Mouse (Mus musculus) MEL (cell line): ENCODE data around the gene Negr1. TPM values are rescaled to one million over a fixed set of nuclear protein-coding genes. Genes with fewer than 3 reads are reported as not detected.

Experiments used
- DNase-seq: peaks from one replicate; pipeline ENCODE4 v3.0.0; 2011; ENCODE audit warnings: low read depth, low spot score
- H3K27ac ChIP-seq: 2 replicates; pipeline ENCODE4 v1.5.1; 2012; ENCODE audit warnings: low read depth, mild to moderate bottlenecking, control low read depth, low read length, moderate library complexity; ENCODE audit not compliant: control insufficient read depth
- H3K27me3 ChIP-seq, 2 experiments: fragments of 150-350 bp in 1 of 2; sonication (generic) in 1 of 2; 2 replicates each; pipeline ENCODE4 v1.6.1; 2012; ENCODE audit warnings: low read length in 2 of 2, mild to moderate bottlenecking in 2 of 2, improper control_type of control experiment in 1 of 2, moderate library complexity in 1 of 2; ENCODE audit not compliant: insufficient read depth in 2 of 2, control insufficient read depth in 1 of 2
- H3K36me3 ChIP-seq, 2 experiments: 2 replicates each; pipeline ENCODE4 v1.6.1; 2012 to 2014; ENCODE audit warnings: low read length in 2 of 2, improper control_type of control experiment in 1 of 2, inconsistent platforms in 1 of 2, mild to moderate bottlenecking in 1 of 2; ENCODE audit not compliant: insufficient read depth in 2 of 2, control insufficient read depth in 1 of 2
- H3K4me1 ChIP-seq, 2 experiments: fragments of 150-350 bp in 1 of 2; sonication (generic) in 1 of 2; 2 replicates each; pipeline ENCODE4 v1.6.1; 2012; ENCODE audit warnings: low read length in 2 of 2, improper control_type of control experiment in 1 of 2, mild to moderate bottlenecking in 1 of 2; ENCODE audit not compliant: insufficient read depth in 2 of 2, control insufficient read depth in 1 of 2
- H3K4me3 ChIP-seq, 2 experiments: fragments of 150-350 bp in 1 of 2; sonication (generic) in 1 of 2; 2 replicates each; pipeline ENCODE4 v1.5.1; 2012; ENCODE audit warnings: low read depth in 2 of 2, low read length in 2 of 2, mild to moderate bottlenecking in 2 of 2, moderate library complexity in 2 of 2, control low read depth in 1 of 2, improper control_type of control experiment in 1 of 2; ENCODE audit not compliant: control insufficient read depth in 1 of 2, insufficient read depth in 1 of 2
- H3K79me2 ChIP-seq: 2 replicates; pipeline ENCODE4 v1.6.1; 2012; ENCODE audit warnings: mild to moderate bottlenecking, low read length, moderate library complexity; ENCODE audit not compliant: control insufficient read depth, poor library complexity, insufficient read depth
- H3K9ac ChIP-seq: 2 replicates; pipeline ENCODE4 v1.6.1; 2012; ENCODE audit warnings: low read depth, mild to moderate bottlenecking, control low read depth, low read length, moderate library complexity; ENCODE audit not compliant: control insufficient read depth, poor library complexity, severe bottlenecking
- H3K9me3 ChIP-seq: fragments of 150-350 bp; sonication (generic); replicated peaks from 2 replicates; pipeline ENCODE4 v1.6.1; 2012; ENCODE audit warnings: mild to moderate bottlenecking, low read length, improper control_type of control experiment, moderate library complexity; ENCODE audit not compliant: insufficient read depth
- CHD2 ChIP-seq: IDR thresholded peaks from 2 replicates; pipeline ENCODE4 v1.6.1; 2011; ENCODE audit warnings: low read length, improper control_type of control experiment
- CTCF ChIP-seq, 3 experiments: IDR thresholded peaks in 2 of 3; conservative IDR thresholded peaks in 1 of 3; 2 replicates each; pipeline ENCODE4 v1.5.1; 2011 to 2012; ENCODE audit warnings: low read length in 3 of 3, low read depth in 2 of 3, mild to moderate bottlenecking in 2 of 3, improper control_type of control experiment in 1 of 3, inconsistent platforms in 1 of 3, mixed read lengths in 1 of 3, moderate library complexity in 1 of 3; ENCODE audit not compliant: control insufficient read depth in 1 of 3, insufficient read depth in 1 of 3, poor library complexity in 1 of 3, severe bottlenecking in 1 of 3
- E2F4 ChIP-seq: IDR thresholded peaks from 2 replicates; pipeline ENCODE4 v1.6.1; 2011; ENCODE audit warnings: low read depth, low read length, improper control_type of control experiment, borderline replicate concordance
- ELF1 ChIP-seq: IDR thresholded peaks from 2 replicates; pipeline ENCODE4 v1.6.1; 2014; ENCODE audit warnings: low read depth, mild to moderate bottlenecking, inconsistent platforms, low read length, improper control_type of control experiment, moderate library complexity
- ETS1 ChIP-seq: IDR thresholded peaks from 2 replicates; pipeline ENCODE4 v1.6.1; 2012; ENCODE audit warnings: low read depth, mild to moderate bottlenecking, inconsistent platforms, low read length, improper control_type of control experiment, moderate library complexity
- GABPA ChIP-seq: IDR thresholded peaks from 2 replicates; pipeline ENCODE4 v1.6.1; 2012; ENCODE audit warnings: low read depth, mild to moderate bottlenecking, inconsistent platforms, low read length, improper control_type of control experiment, moderate library complexity
- HCFC1 ChIP-seq: IDR thresholded peaks from 2 replicates; pipeline ENCODE4 v1.6.1; 2012; ENCODE audit warnings: low read depth, mild to moderate bottlenecking, inconsistent platforms, low read length, improper control_type of control experiment, moderate library complexity
- JUND ChIP-seq: IDR thresholded peaks from 2 replicates; pipeline ENCODE4 v1.6.1; 2011; ENCODE audit warnings: low read depth, mild to moderate bottlenecking, improper control_type of control experiment, low read length
- MAFK ChIP-seq: IDR thresholded peaks from 2 replicates; pipeline ENCODE4 v1.6.1; 2011; ENCODE audit warnings: low read depth, mild to moderate bottlenecking, low read length, improper control_type of control experiment, borderline replicate concordance
- MAZ ChIP-seq: IDR thresholded peaks from 2 replicates; pipeline ENCODE4 v1.6.1; 2012; ENCODE audit warnings: low read depth, mild to moderate bottlenecking, inconsistent platforms, low read length, improper control_type of control experiment
- MXI1 ChIP-seq: IDR thresholded peaks from 2 replicates; pipeline ENCODE4 v1.6.1; 2011; ENCODE audit warnings: mild to moderate bottlenecking, low read depth, low read length, improper control_type of control experiment
- NRF1 ChIP-seq: IDR thresholded peaks from 2 replicates; pipeline ENCODE4 v1.6.1; 2014; ENCODE audit warnings: low read depth, mild to moderate bottlenecking, inconsistent platforms, low read length, improper control_type of control experiment, moderate library complexity; ENCODE audit not compliant: poor library complexity, insufficient read depth, severe bottlenecking
- RAD21 ChIP-seq: IDR thresholded peaks from 2 replicates; pipeline ENCODE4 v1.6.1; 2011; ENCODE audit warnings: mild to moderate bottlenecking, low read depth, low read length, improper control_type of control experiment
- RCOR1 ChIP-seq: IDR thresholded peaks from 2 replicates; pipeline ENCODE4 v1.6.1; 2012; ENCODE audit warnings: low read depth, mild to moderate bottlenecking, inconsistent platforms, low read length, improper control_type of control experiment
- SIN3A ChIP-seq: IDR thresholded peaks from 2 replicates; pipeline ENCODE4 v1.6.1; 2012; ENCODE audit warnings: low read length, improper control_type of control experiment, inconsistent platforms
- SMC3 ChIP-seq: IDR thresholded peaks from 2 replicates; pipeline ENCODE4 v1.6.1; 2011; ENCODE audit warnings: low read depth, low read length, improper control_type of control experiment
- TAL1 ChIP-seq: IDR thresholded peaks from 2 replicates; pipeline ENCODE4 v1.6.1; 2012; ENCODE audit warnings: mild to moderate bottlenecking, inconsistent platforms, low read length, moderate library complexity, mixed read lengths
- UBTF ChIP-seq: IDR thresholded peaks from 2 replicates; pipeline ENCODE4 v1.6.1; 2012; ENCODE audit warnings: low read depth, mild to moderate bottlenecking, inconsistent platforms, low read length, improper control_type of control experiment, moderate library complexity, borderline replicate concordance; ENCODE audit not compliant: insufficient read depth
- USF1 ChIP-seq: IDR thresholded peaks from 2 replicates; pipeline ENCODE4 v1.6.1; 2014; ENCODE audit warnings: low read depth, mild to moderate bottlenecking, inconsistent platforms, low read length, improper control_type of control experiment, moderate library complexity
- ZMIZ1 ChIP-seq: IDR thresholded peaks from 2 replicates; pipeline ENCODE4 v1.6.1; 2012; ENCODE audit warnings: low read depth, mild to moderate bottlenecking, inconsistent platforms, low read length, improper control_type of control experiment, moderate library complexity
- ZNF384 ChIP-seq: IDR thresholded peaks from 2 replicates; pipeline ENCODE4 v1.6.1; 2012; ENCODE audit warnings: low read depth, mild to moderate bottlenecking, inconsistent platforms, low read length, improper control_type of control experiment
- polyA plus RNA-seq, 2 experiments: library from polyadenylated mRNA; stranded (reverse) in 1 of 2; unstranded in 1 of 2; fragments of >175 nt in 1 of 2; fragments of >200 nt in 1 of 2; gene quantifications; 2 replicates each; pipeline versions ENCODE4 v1.2.1 to v1.2.4; 2012; ENCODE audit warnings: low replicate concordance in 2 of 2, low read depth in 1 of 2; ENCODE audit not compliant: insufficient read length in 2 of 2, insufficient read depth in 1 of 2, missing spikeins in 1 of 2
- total RNA-seq: library from RNA; depleted of rRNA; stranded (reverse); fragments of 300-350 nt; gene quantifications from 2 replicates; pipeline ENCODE4 v1.2.3, GENCODE M21; 2012

Negr1 gene
- total and polyA plus RNA-seq, 3 experiments = not detected

DNA sequence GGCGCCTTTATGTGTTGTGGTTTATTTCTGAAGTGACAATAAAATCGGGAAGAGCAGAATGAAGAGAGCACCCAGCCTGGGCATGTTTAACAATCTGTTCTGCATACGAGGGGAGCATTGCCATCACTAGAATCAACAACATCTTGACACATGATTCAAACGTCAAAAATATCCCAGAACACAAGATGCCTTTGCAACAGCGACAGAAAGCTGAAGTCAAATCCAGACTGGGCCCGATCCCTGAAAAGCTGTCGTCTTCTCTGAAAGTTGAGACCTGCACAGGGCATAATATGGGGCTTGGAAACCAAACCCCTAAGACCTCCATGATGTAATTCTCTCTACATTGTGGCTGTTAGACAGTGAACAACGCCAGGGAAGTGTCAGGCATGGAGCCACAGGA lies 642.0 kb downstream of the Negr1 start:
- Histone ChIP-seq H3K27me3 (no peaks in the 10 kb centered on the region), H3K4me3 (no peak overlapping the region), H3K36me3 (no peaks in the 10 kb centered on the region), H3K27ac (no peak overlapping the region), H3K4me1 (no peaks in the 10 kb centered on the region), H3K79me2 (no peaks in the 10 kb centered on the region), H3K9ac (no peak overlapping the region), H3K9me3 (no peaks in the 10 kb centered on the region)
- no peak for DNase-seq
- no peak for TF ChIP-seq ELF1
- TF ChIP-seq NRF1 = no peak
- TF ChIP-seq MXI1 = no peak
- no peak for TF ChIP-seq TAL1
- no peak for TF ChIP-seq GABPA
- TF ChIP-seq ZNF384 = no peak

DNA sequence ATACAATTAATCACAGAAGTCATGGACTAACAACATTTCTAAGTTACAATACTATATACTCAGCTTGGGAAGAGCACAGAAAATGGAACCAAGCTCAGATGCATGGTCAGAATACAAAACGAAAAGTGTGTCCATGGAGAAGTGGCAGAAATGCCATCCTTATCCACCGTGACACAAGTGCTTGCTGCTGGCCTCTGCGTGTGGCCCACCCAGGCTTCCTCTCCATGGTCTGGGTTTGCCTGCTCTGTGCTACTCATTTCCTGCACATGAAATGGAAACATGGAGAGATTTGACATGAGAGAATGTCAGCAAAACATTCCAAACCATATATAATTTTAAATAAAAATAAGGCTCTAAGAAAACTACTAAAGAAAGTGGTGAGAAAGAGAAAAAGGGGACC lies 645.2 kb downstream of the Negr1 start:
- H3K4me1 ChIP-seq = no peaks in the 10 kb centered on the region
- H3K4me3 ChIP-seq = no peak overlapping the region
- H3K9ac ChIP-seq = no peak overlapping the region
- H3K79me2 ChIP-seq = no peaks in the 10 kb centered on the region
- no peaks in the 10 kb centered on the region for H3K36me3 ChIP-seq
- TF ChIP-seq UBTF = no peak
- H3K9me3 ChIP-seq = no peaks in the 10 kb centered on the region
- no peak for DNase-seq
- no peaks in the 10 kb centered on the region for H3K27me3 ChIP-seq
- H3K27ac ChIP-seq = no peak overlapping the region

- no peaks in the 10 kb centered on the region for H3K9me3 ChIP-seq
- H3K4me3 ChIP-seq = no peak overlapping the region
- no peak overlapping the region for H3K9ac ChIP-seq
- no peak for DNase-seq
- no peak overlapping the region for H3K27ac ChIP-seq
- H3K36me3 ChIP-seq = no peaks in the 10 kb centered on the region
- no peak for TF ChIP-seq ETS1
- no peak for TF ChIP-seq HCFC1
- no peak for TF ChIP-seq E2F4
- TF ChIP-seq RAD21 = no peak
- no peak for TF ChIP-seq SIN3A
- no peak for TF ChIP-seq USF1
- no peak for TF ChIP-seq MAZ
- no peak for TF ChIP-seq ELF1
- TF ChIP-seq SMC3 = no peak
- TF ChIP-seq RCOR1 = no peak
- no peak for TF ChIP-seq MAFK
- no peak for TF ChIP-seq CHD2
- TF ChIP-seq NRF1 = no peak
- TF ChIP-seq CTCF (IDR thresholded peaks at IDR 0.05 in 2 of 3, conservative IDR thresholded peaks at IDR 0.05 in 1 of 3; ENCODE audit: control insufficient read depth in 1 of 3, insufficient read depth in 1 of 3, low read depth in 2 of 3, low read length in 3 of 3, poor library complexity in 1 of 3, severe bottlenecking in 1 of 3) = no peak
- TF ChIP-seq ZMIZ1 = no peak
- no peak for TF ChIP-seq JUND
- no peaks in the 10 kb centered on the region for H3K4me1 ChIP-seq
- H3K79me2 ChIP-seq = no peaks in the 10 kb centered on the region
- H3K27me3 ChIP-seq = no peaks in the 10 kb centered on the region
Observed at GRCm38 (mm10) chr3:157208966-157209365, 647.4 kb downstream of the Negr1 start.
